Mouse (Mus musculus): ENCODE measurements around the gene Duxbl1.
"Not testable (repeated sequence)": the region's sequence is repeated elsewhere in the genome, so short reads cannot be mapped to it uniquely, and the experiment has no call there.

Duxbl1 gene

DNA sequence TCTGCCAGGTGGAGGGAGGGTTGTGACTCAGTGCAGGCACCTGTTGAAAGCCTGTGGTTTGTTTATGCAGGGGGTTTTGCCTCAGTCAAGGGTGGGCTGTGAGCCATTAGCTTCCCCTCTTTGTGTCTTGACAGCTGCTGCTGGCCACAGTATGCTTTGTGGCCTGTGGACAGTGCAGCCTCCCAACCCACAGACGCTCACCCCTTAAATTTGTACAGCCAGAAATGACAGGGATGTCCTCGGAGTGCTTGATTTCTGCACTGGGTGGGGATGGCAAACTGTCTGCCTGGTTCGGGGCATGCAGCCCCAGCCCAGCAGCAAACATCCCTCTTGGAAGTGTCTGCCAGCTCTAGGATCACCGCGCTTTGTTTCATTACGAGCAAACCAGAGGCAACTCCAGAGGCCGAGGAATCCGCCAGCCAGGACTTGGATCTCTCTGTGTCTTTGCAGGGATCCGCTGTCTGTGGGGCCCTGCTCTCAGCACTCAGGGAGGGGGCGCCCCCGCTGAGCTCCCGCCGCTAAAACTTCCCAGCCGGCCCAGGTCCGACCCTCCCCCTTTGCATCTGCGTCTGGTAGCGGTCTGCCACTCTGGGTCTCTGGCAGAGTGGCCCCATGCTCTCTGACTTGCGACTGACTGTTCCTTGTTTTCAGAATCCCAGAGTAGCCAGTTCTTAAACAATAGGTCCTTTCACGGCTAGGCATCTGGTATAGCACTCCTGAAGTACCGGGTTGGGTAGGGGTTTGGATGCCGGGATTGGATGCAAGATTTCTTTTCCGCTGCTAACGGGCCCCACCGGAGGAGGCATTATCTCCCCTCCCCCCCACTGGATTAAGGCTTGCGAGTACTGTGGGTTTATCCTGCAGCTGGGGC, at the start of gene Duxbl1:
Gene Duxbl1 (plus strand): TSS at position 207 of the 871 bp plus-strand sequence.
- in situ Hi-C loops (cut with MboI) = not testable (repeated sequence)

DNA sequence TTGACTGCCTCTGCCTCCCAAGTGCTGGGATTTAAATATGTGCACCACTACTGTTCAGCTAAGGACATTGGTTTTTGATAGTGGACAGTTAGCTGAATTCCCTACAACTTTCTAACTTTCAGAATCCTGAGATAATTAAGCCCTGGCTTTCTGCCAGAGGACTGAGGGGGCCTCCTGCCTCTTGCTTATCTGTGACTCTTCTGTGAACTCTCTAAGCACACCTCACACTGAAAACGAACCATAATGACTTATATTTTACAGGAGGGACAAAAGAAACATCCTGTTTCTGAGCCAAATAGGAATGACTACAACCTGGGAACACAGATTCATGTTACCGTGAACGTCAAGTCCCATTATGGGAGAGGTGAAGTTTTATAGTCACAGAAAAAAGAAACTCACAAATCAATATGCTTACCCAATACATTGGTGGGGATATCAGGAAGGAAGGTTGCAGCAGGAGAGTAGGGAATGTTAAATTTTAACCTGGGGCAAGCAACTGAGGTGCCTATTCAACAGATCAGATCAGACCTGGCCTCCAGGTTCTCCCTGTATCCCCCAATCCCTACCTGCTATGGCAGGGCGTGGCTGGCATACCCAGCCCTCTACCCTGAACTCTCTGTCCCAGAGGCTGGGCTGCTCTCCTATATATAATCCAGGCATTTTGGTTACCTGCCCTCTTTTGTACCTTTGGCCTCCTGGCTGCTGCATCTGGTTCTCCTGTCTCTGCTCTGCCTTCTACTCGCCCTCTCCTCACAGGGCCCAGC, 41.3 kb upstream of the Duxbl1 start:
- in situ Hi-C loops (cut with MboI) = not testable (repeated sequence)

DNA sequence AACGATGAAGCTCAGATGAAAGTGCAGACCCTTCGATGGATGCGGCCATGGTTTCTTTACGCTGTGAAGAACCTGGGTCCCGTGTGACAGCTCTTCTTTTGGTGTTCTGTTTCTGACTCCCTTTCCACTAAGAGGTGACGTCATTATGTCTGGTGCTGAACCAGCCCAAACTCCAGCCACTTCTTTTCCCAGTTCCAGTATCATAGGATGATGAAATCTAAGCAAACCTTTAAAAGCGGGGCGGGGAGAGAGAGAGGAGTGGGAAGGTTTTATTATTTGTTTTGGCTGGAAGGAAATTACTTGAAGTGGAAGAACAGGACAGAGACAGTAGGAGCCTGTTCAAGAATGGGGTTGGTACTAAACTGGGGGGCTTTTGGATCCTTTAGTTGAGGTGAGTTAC, 40.4 kb upstream of the Duxbl1 start, which contains the start of gene Cphx1:
Gene Cphx1 (plus strand): TSS at position 301 of the 400 bp plus-strand sequence.
- in situ Hi-C loops (cut with MboI) = not testable (repeated sequence)

DNA sequence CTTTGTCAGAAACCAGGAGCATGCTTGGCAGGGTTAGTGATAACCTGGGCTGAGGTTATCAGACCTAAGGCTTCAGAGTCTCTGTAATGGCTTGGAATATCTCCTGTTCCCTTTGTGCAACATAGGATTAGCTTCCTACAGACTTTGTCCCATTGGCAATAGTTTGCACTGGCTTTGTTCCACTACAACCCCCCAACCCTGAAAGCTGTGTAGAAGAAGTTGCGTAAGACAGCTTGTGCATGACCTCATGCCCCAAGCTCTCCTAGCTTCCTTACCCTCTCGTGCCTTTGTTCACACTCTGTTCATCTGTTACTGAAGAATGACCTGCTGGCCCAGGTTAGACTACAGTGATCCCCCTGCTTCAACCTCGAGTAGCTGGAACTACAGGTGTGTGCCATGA, 20.5 kb upstream of the Duxbl1 start:
- in situ Hi-C loops (cut with MboI) = not testable (repeated sequence)

DNA sequence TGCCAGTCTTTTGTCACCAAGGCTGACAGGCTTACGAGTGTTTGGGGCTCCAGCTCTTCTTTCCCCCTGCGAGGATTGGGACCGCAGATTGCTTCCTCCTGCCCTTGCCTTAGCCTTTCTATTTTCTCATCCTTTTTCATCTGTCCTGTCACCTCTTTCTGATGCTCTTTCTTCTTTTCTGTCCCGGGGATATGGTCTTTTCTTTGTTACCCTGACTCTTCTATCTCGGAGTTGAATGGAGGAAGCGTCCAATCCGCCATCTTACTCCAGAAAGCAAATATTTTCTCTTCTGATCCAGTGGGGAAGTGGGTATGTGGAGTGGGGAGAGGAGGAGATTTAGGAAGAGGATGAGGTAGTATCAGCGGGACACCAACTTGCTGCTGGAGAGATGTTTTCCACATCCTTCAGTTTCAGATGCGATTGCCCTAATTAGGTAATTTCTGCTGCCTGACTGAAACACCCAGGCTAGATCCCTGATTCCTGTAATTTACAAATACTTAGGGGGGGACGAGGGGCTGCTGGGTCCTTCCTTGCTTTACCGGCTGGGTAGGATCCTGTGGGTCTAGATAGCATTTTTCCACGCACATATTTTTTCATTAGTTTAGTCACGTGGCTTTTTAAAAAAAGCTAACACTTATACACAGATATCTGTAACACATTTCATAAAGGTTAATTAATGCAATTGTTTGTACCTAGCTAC, 1.0 kb downstream of the Duxbl1 start:
- in situ Hi-C loops (cut with MboI) = not testable (repeated sequence)

DNA sequence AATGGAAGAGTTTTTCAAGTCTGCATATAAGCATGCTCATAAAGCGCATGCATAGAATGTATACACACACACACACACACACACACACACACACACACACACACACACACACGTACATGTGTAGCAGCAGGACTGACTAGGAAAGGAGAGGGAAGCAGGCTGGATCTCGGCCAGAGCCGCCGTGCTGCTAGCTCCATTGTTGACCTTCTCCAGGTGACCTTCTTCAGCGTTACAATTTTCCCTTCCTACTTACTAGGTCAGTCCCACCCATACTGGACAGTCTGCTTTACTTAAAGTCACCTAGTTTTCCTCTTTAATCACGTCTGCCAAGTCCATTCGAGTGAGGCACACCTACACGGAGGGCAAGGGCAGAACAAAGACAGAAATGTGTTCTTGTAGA, 3.5 kb downstream of the Duxbl1 start:
- in situ Hi-C loops (cut with MboI) = not testable (repeated sequence)

DNA sequence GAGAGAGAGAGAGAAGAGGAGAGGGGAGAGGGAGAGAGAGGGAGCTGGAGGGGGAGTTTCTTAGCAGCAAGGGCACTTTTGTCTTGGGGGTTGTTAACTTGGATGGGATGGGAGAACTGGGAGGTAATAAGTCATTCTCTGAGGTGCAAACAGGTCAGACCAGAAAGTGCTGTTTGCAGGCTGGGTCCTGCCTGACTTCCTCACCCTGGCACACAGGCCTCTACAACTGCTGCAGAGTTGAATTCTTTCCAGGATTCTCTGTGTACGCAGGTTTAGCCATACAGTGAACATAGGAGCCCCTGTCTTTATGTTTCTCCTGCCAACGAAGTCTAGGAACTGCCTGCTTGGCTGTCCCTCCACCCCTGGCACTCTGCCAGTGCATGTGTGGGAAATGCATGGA, 29.1 kb downstream of the Duxbl1 start:
- in situ Hi-C loops (cut with MboI) = not testable (repeated sequence)

DNA sequence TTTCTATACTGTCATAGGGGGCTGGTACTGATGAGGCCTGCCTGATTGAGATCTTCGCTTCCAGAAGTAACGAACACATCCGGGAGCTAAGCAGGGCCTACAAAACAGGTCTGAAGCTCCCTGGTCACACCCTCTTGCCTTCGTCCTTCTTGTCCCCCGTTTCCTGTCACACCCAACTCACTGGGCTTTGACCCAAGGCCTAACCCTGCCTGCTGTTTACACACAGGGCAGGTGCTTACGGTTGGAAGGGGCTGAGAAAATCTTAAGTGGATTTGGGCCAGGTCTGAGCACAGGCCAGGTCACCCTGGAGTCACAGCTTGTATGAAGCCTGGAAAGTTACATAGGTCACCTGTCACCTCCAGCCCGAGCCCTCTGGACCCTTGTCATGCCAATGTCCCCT, 38.0 kb downstream of the Duxbl1 start:
- in situ Hi-C loops (cut with MboI) = not testable (repeated sequence)

DNA sequence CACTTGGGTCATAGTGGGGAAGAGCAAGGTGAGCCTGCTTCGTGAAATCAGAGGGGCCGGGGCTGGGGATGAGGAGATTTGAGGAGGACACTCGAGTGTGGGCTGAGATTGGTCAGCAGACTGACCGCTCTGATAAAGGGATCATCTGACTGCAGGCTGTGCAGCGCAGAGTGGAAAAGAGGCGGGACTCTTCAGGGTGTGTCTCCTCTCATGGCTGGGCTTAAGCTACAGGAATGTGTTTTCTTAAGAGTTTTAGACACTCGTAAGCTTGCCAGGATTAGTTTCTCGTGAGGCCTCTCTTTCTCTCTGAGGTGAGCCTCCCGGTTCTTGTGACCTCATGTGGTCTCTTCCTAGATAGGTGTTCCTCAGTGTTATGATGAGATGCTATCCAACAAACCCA, 43.2 kb downstream of the Duxbl1 start:
- in situ Hi-C loops (cut with MboI) = not testable (repeated sequence)

DNA sequence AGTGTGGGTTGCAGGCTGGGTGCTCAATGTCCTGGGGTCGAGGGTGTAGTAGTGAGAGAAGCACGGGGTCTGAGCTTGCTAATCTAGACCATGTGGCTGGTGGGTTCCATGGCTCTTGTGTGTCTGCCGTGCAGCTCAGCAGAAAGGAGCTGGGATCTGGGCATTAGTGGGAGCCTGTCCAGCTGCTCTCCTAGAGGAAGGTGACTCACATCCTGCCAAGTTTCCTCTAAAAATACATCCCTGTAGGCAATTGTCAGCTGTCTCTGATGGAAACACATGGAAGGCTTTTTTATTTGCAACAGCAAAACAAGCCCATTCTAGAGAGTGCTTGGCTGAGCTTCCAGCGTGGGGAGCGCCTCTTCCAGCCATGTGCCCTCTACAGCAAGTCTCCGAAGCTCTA, 44.5 kb downstream of the Duxbl1 start:
- in situ Hi-C loops (cut with MboI) = not testable (repeated sequence)

DNA sequence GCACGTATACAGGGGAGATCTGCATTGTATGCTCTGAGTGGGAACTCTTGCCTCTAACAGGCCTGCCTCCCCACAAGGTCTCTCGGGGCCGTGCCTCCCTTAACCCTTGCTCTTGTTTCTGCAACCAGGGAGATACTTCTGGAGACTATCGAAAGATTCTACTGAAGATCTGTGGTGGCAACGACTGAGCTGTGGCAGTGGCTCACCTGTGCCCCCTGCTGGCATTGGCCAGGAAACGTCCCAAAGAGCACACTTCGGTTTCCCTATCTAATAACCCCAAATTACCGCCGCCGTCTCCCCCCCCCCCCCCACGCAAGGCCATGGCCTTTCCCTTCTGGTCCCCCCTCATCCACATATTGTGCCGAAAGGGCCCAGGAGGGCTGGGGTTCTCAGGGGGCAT, 47.3 kb downstream of the Duxbl1 start:
- in situ Hi-C loops (cut with MboI) = not testable (repeated sequence)

DNA sequence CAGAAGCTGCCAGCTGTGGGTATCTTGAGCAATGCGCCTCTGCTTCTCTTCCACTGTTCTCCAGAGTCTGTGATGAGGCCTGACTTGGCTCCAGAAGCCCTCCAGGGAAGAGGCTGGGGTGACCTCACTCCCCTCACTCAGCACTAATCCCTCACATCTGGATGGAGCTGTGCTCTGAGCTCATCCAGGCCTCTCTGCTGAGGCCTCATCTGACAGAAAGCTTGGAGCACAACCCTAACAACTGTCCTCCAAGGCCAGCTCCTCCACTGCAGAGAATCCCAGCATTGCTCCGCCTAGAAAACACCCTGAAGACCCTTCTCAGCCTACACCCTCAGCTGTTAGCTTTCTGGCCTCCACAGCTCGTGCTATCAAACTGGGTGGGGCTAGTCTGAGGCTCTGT, 56.0 kb downstream of the Duxbl1 start:
- in situ Hi-C loops (cut with MboI) = not testable (repeated sequence)

DNA sequence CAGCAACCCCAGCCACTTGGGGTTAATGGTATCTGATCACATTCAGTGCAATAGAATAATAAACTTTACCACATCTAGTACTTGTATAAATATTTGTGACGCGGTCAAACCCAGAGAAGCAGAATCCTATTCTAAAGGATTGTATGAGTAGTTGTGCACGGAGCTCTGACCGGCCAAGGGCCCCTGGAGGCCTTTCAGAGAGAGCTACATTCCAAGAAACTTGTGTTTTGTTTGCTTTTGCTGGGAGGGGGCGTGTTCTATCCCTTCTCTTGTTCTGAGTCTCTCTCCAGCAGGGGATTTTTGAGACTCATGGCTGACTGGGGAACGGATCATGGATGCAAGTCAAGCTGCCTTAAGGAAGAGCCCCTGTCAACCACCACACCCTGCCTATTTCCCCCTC, 57.1 kb downstream of the Duxbl1 start:
- in situ Hi-C loops (cut with MboI) = not testable (repeated sequence)
